Mouse (Mus musculus) olfactory bulb, adult 2 months (tissue): ENCODE data around the gene Hao2.

ENCODE experiments used
- CTCF ChIP-seq: fragments of 200-500 bp; IDR thresholded peaks from 2 replicates; pipeline ENCODE4 v1.5.1; 2012; ENCODE audit warnings: low read depth, mild to moderate bottlenecking, low read length, moderate library complexity; ENCODE audit not compliant: insufficient read depth
- POLR2A ChIP-seq: fragments of 200-500 bp; IDR thresholded peaks from 2 replicates; pipeline ENCODE4 v1.6.1; 2012; ENCODE audit warnings: mild to moderate bottlenecking, low read depth, low read length, moderate library complexity; ENCODE audit not compliant: insufficient read depth

DNA sequence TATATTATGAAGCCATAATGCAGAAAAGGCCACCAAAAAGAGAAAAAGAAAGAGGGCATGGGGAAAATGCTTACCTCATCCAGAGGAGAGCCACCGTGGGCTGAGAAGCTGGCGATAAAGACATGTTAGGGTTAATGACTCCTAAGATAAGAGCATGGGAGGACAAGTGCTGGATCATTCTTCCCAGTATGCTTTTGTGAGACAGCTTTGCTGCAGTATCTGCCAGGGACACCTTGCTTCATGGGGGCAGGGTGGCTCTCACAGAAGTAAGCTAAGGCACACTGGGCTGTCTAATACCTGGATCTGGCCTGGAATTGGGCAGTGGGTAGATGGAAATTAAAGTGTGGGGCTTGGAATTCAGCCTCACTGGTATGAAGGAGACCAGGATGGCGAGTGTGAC is 37.9 kb downstream of the Hao2 start:
- TF ChIP-seq POLR2A (no peak), CTCF (no peak)
